Mouse (Mus musculus) cortical plate, adult 2 months (tissue): ENCODE results near the gene Slc4a10.

Experiments
- CTCF ChIP-seq: fragments of 200-500 bp; IDR thresholded peaks from 2 replicates; pipeline ENCODE4 v1.5.1; 2011; ENCODE audit warnings: mild to moderate bottlenecking, control low read depth, low read length; ENCODE audit not compliant: insufficient read depth; ENCODE audit errors: extremely low read depth
- POLR2A ChIP-seq: fragments of 200-500 bp; IDR thresholded peaks from 2 replicates; pipeline ENCODE4 v1.6.1; 2011; ENCODE audit warnings: mild to moderate bottlenecking, low read length, control low read depth; ENCODE audit not compliant: insufficient read depth; ENCODE audit errors: extremely low read depth

GRCm38 (mm10) chr2:62231271-62231670 lies 185.0 kb downstream of the Slc4a10 start:
- TF ChIP-seq POLR2A, result no peak
- TF ChIP-seq CTCF, result no peak
